Mouse (Mus musculus): ENCODE results near the gene Pfdn5. TPM values are rescaled to one million over a fixed set of nuclear protein-coding genes. Genes with fewer than 3 reads are reported as not detected.
"Not testable (repeated sequence)": the region's sequence is repeated elsewhere in the genome, so short reads cannot be mapped to it uniquely, and the experiment has no call there.

Pfdn5 gene
- polyA plus RNA-seq, 1 experiment from 2014 or later = 335 TPM

DNA sequence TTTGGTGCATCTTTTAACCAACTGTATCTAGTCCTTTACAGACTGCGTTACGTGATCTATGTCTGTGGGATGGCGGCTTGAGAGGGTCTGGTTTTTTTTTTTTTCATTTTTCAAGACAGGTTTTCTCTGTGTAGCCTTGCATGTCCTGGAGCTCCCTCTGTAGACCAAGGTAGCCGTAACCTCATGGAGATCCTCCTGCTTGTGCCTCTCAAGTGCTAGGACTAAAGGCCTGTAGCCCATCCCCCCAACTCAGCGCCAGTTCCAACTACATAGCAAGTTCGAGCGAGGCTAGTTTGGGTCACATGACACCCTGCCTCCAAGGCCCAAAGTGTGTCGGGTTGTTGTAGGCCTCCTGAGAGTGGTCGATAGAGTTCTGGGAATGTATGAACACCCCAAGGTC, 17.2 kb upstream of the Pfdn5 start:
- 90% methylated on average over 9 of the region's 9 CpGs for WGBS
- peaks cover 96% of the 10 kb centered on the region for H3K36me3 ChIP-seq
- H3K27ac ChIP-seq (replicated peaks) = no peak overlapping the region
- no peak for DNase-seq (ENCODE audit: low spot score)
- no peak overlapping the region for H3K4me3 ChIP-seq
- no peaks in the 10 kb centered on the region for H3K4me1 ChIP-seq
- H3K9me3 ChIP-seq (replicated peaks) = no peaks in the 10 kb centered on the region
- H3K27me3 ChIP-seq (ENCODE audit: low read depth, poor library complexity, severe bottlenecking) = no peaks in the 10 kb centered on the region

DNA sequence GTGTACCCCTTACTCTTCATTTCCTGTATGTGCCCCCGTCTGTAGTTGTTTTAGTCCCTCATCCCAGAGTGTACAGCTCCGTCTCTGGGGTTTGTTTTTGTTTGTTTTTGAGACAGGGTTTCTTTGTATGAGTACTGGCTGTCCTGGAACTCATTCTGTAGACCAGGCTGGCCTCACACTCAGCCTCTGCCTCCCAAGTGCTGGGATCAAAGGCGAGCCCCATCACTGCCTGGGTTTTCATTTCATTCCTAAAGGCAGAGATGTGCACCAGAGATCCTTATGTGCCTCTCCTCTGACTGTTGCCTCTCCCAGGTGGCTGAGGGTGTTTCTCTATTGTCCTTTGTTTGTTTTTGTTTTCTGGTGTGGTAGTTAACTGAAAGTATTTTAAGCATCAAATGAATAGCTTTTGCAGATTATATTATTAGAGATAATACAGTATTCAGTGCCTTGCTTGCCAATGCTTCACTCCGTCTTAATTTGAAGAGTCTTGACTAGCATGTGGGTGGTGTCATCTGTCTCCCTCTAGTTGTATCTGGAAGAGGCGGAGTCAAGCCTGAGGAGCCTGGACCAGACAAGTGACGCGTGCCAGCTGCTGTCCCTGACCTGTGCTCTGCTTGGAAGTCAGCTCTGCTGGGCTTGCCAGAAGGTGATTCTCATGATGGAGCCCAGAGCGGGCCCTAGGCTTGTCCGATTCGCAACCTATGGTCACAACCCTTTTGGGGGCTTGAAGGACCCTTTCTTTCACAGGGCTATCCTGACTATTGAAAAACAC, 15.7 kb upstream of the Pfdn5 start:
- H3K36me3 ChIP-seq = peaks cover 96% of the 10 kb centered on the region
- 91% methylated on average over 10 of the region's 10 CpGs for WGBS
- no peak for DNase-seq (ENCODE audit: low spot score)

DNA sequence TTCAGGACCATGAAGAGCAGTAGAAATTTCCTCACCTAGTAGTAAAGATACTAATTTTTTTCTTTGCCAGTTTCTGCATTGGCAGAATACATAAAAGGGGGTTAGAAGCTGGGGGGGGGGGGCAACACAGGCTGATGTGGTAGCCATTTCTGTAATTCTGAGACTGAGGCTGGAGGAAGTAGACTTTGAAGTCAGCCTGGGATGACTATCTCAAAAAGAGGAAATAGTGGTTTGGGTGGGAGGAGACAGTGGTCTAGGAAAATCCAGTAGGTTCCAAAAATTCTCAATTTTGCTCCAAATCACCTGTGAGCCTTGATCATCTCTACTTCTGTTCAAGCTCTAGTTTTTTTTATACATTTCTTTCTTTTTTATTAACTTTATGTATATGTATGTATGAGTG, 14.4 kb upstream of the Pfdn5 start:
- Histone ChIP-seq H3K27me3 (ENCODE audit: low read depth, poor library complexity, severe bottlenecking) (no peaks in the 10 kb centered on the region), H3K4me1 (no peaks in the 10 kb centered on the region), H3K9me3 (replicated peaks) (no peaks in the 10 kb centered on the region), H3K4me3 (no peak overlapping the region), H3K36me3 (peaks cover 96% of the 10 kb centered on the region), H3K27ac (replicated peaks) (no peak overlapping the region)
- DNase-seq (ENCODE audit: low spot score) = no peak

More for the DNA sequence above, 15.7 kb upstream of the Pfdn5 start:
- no peak overlapping the region for H3K27ac ChIP-seq (replicated peaks)
- H3K4me3 ChIP-seq = no peak overlapping the region
- H3K27me3 ChIP-seq (ENCODE audit: low read depth, poor library complexity, severe bottlenecking) = no peaks in the 10 kb centered on the region
- no peaks in the 10 kb centered on the region for H3K4me1 ChIP-seq
- H3K9me3 ChIP-seq (replicated peaks) = no peaks in the 10 kb centered on the region

DNA sequence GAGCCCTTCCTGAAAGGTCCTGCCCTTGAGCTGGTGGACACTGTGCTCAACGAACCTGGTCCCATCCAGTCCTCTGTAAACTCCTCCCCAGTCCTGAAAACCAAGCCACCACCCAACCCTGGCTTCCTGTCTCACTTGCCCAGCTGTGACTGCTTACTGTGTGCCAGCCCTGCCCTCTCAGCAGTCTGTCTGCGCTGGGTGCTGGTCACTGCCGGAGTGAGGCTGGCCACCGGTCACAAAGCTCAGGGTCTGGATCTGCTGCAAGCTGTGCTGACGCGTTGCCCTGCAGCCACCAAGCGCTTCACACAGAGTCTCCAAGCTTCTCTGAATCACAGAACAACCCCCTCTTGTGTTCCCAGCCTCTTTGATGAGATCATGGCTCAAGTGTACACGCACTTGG, 10.6 kb upstream of the Pfdn5 start:
- Histone ChIP-seq H3K27me3 (ENCODE audit: low read depth, poor library complexity, severe bottlenecking) (no peaks in the 10 kb centered on the region), H3K4me3 (no peak overlapping the region), H3K36me3 (peaks cover 96% of the 10 kb centered on the region), H3K9me3 (replicated peaks) (no peaks in the 10 kb centered on the region), H3K4me1 (no peaks in the 10 kb centered on the region), H3K27ac (replicated peaks) (no peak overlapping the region)
- WGBS = 96% methylated on average over 8 of the region's 8 CpGs
- no peak for DNase-seq (ENCODE audit: low spot score)

DNA sequence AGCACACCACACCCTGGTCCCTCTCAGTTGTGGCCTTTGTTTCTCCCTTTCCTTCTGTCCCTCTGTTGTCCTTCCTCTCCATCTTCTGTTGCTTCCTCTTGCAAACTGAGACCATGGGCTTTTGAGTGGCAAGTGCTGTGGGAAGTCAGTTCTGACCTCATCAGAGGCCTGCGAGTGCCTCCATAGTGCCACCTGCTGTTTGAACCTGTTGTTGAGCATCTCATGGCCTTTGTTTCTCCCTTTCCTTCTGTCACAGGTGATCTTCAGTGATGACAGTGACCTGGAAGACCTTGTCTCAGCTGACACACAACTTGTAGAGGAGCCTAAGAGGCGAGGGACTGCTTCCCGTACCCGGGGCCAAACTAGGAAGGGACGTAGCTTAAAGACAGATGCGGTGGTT, 9.7 kb upstream of the Pfdn5 start:
- Histone ChIP-seq H3K9me3 (replicated peaks) (no peaks in the 10 kb centered on the region), H3K4me3 (no peak overlapping the region), H3K4me1 (no peaks in the 10 kb centered on the region), H3K36me3 (peaks cover 98% of the 10 kb centered on the region), H3K27ac (replicated peaks) (no peak overlapping the region), H3K27me3 (ENCODE audit: low read depth, poor library complexity, severe bottlenecking) (no peaks in the 10 kb centered on the region)
- peak; percentile 42 for DNase-seq (ENCODE audit: low spot score)
- WGBS = 89% methylated on average over 6 of the region's 6 CpGs

DNA sequence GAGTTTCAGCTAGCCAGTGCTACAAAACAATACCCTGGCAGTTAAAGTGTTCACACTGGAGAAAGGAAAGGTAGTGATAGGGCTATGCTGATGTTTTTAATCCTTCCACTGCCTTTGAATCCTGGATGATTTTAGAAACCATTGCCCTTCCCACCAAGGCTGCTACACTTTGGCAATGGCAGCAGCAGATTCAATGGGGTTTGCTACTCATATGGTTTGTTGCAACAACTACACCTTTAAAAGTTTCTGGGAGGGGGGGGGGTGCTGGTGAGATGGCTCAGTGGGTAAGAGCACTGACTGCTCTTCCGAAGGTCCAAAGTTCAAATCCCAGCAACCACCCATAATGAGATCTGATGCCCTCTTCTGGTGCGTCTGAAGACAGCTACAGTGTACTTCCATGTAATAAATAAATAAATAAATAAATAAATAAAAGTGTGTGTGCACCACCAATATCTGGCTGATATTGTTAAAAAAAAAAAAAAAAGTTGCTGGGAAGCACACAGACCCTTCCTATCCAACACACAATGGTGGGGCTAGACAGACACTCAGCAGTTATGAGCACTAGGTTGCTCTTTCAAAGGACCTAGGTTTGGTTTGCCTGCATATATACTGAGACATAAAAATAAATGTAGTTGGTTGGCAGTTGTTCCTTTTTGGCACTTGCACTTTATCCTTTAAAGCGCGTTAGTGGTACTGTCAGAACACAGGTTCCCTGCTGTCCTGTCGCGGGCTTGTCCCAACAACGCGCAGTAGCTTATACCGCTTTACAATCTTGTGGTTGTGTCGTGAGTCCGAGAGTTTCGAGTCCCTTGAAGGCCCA, 1.1 kb upstream of the Pfdn5 start:
- no peaks in the 10 kb centered on the region for H3K9me3 ChIP-seq (replicated peaks)
- H3K4me1 ChIP-seq = peaks cover 15% of the 10 kb centered on the region
- peak overlapping the region; percentile 85 for H3K4me3 ChIP-seq
- no peaks in the 10 kb centered on the region for H3K27me3 ChIP-seq (ENCODE audit: low read depth, poor library complexity, severe bottlenecking)
- 77% methylated on average over 12 of the region's 12 CpGs for WGBS
- no peak overlapping the region for H3K27ac ChIP-seq (replicated peaks)
- H3K36me3 ChIP-seq = peaks cover 69% of the 10 kb centered on the region
- DNase-seq (ENCODE audit: low spot score) = no peak

DNA sequence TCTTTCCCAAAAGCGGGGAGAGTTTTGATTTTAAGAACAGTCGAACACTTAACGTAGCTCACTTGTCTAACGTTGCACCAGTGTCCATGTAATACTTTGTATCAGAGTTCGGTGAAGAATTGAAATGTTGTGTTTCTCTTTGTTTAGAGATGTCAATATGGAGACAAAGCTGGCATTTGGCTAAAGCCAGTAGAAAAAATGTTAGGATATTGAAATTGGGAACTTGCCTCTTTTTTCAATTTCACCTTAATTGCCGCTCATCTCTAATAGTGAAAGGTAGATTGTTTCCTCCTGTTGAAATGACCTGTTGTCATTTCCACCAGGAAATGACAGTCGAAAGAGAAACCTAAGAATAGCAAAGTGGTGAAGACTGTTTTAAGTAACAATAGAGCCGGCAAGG, 976 bp downstream of the Pfdn5 start:
- H3K27me3 ChIP-seq (ENCODE audit: low read depth, poor library complexity, severe bottlenecking) = no peaks in the 10 kb centered on the region
- H3K36me3 ChIP-seq = peaks cover 63% of the 10 kb centered on the region
- DNase-seq (ENCODE audit: low spot score) = no peak
- H3K4me1 ChIP-seq = peaks cover 23% of the 10 kb centered on the region
- H3K4me3 ChIP-seq = peak overlapping the region; percentile 85
- 0 out of 2 replicates have a peak overlapping the region, but pooled peaks have one; percentile 89 for H3K27ac ChIP-seq (replicated peaks)
- no peaks in the 10 kb centered on the region for H3K9me3 ChIP-seq (replicated peaks)
- WGBS = 78% methylated on average over 8 of the region's 8 CpGs

DNA sequence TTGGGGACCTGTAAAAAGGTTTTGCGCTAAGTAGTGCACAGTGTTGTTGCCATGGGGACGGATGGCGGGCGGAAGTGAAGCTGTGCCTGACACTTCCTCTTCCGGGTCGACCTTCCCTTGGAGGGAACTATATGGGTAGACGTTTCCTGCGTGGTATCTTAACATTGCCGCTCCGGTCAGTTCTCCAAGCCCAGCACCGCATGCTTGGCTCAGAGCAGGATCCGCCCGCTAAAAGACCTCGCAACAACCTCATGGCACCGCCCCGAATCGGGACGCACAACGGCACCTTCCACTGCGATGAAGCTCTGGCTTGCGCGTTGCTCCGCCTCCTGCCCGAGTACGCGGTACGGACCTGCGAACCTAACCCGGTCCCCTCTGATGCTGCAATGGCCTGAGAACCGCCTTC, 5.7 kb downstream of the Pfdn5 start, which contains the start of gene Myg1:
Gene Myg1 (plus strand): TSS at position 100 of the 406 bp plus-strand sequence.
- peak; percentile 87 for DNase-seq (ENCODE audit: low spot score)
- Histone ChIP-seq H3K27ac (replicated peaks) (peak within 1 kb of the TSS; percentile 86), H3K4me1 (peaks cover 32% of the 10 kb centered on the region), H3K36me3 (peaks cover 82% of the 10 kb centered on the region), H3K9me3 (replicated peaks) (no peaks in the 10 kb centered on the region), H3K27me3 (ENCODE audit: low read depth, poor library complexity, severe bottlenecking) (no peaks in the 10 kb centered on the region), H3K4me3 (peak within 1 kb of the TSS; percentile 91)
- WGBS = under 1% methylated on average over 30 of the region's 30 CpGs

DNA sequence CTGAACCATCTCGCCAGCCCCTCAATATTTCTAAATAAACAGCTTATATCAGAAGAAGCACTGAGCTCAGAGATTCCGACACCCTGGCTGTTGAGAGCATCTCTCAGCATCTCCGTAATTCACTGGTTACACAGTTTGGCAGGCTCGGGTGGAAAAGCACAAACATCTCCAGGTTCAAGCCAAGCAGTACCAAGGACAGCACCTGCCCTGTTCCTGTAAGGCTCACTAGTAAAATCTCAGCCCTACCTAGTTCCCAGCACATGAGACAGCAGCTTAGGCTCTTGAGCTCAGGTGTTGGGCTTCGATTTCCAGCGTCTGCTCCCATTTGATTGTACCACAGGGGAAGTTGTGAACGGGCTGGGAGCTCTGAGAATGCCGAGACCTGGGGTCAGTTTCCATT, 9.3 kb downstream of the Pfdn5 start:
- Histone ChIP-seq H3K27me3 (ENCODE audit: low read depth, poor library complexity, severe bottlenecking) (no peaks in the 10 kb centered on the region), H3K4me1 (peaks cover 23% of the 10 kb centered on the region), H3K36me3 (peaks cover 92% of the 10 kb centered on the region), H3K9me3 (replicated peaks) (no peaks in the 10 kb centered on the region), H3K27ac (replicated peaks) (no peak overlapping the region), H3K4me3 (no peak overlapping the region)
- DNase-seq (ENCODE audit: low spot score) = no peak
- WGBS = 92% methylated on average over 8 of the region's 8 CpGs

DNA sequence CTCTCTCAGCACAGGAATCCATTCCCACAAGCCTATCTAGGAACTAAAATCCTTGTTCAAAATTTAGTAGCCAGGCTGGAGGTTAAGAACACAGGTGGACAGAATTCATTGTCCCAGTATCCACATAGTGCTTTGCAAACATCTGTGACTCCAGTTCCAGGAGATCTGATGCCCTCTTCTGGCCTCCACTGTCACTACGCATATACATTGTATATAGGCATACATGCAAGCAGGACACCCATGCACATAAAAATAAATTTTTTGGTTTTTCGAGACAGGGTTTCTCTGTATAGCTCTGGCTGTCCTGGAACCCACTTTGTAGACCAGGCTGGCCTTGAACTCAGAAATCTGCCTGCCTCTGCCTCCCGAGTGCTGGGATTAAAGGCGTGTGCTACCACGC, 10.0 kb downstream of the Pfdn5 start:
- not testable (repeated sequence) for H3K27ac ChIP-seq (replicated peaks); H3K9me3 ChIP-seq (replicated peaks); H3K4me3 ChIP-seq; H3K27me3 ChIP-seq (ENCODE audit: low read depth, poor library complexity, severe bottlenecking)
- peak; percentile 37 for DNase-seq (ENCODE audit: low spot score)
- WGBS = 93% methylated on average over 5 of the region's 5 CpGs
- Histone ChIP-seq H3K4me1 (peaks cover 23% of the 10 kb centered on the region), H3K36me3 (peaks cover 90% of the 10 kb centered on the region)

DNA sequence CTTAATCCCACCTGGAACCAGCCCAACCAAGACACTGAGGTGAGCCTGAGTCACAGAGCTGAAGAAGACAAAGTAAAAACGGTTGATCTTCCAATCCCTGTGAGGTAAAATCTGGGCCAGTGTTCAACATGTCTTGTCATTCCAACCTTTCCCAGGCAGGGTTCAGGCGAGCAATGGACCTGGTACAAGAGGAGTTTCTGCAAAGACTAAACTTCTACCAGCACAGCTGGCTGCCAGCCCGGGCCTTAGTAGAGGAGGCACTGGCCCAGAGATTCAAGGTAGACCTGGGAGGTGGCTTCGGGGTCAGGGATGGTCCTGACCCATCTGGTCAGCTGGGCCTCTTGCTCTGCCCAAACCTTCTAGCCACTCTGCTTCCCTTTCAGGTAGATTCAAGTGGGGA, 11.0 kb downstream of the Pfdn5 start:
- Histone ChIP-seq H3K9me3 (replicated peaks) (no peaks in the 10 kb centered on the region), H3K4me1 (peaks cover 15% of the 10 kb centered on the region), H3K4me3 (no peak overlapping the region), H3K27ac (replicated peaks) (no peak overlapping the region), H3K27me3 (ENCODE audit: low read depth, poor library complexity, severe bottlenecking) (no peaks in the 10 kb centered on the region), H3K36me3 (peaks cover 90% of the 10 kb centered on the region)
- WGBS = 91% methylated on average over 4 of the region's 4 CpGs
- DNase-seq (ENCODE audit: low spot score) = no peak

DNA sequence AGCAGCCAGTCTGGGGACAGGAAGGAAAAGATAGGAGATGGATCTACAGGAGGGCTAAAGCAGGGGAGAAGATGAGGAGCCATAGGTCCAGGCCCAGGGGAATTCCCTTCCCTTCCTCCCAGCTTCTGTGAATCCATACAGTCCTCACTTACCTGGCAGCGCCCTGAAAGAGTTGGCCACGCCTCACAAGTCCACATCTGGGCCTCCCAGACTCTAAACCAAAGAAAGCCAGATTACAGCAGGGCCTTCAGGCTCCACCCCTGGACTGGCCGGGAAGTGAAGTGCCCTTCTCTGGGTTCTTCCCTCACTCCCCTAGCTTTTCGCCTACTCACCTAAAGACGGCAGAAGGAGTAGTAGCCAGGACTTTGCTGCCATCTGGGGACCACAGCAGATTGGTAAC, 13.7 kb downstream of the Pfdn5 start:
- no peaks in the 10 kb centered on the region for H3K4me1 ChIP-seq
- no peak for DNase-seq (ENCODE audit: low spot score)
- WGBS = 73% methylated on average over 5 of the region's 5 CpGs
- H3K9me3 ChIP-seq (replicated peaks) = no peaks in the 10 kb centered on the region
- H3K27me3 ChIP-seq (ENCODE audit: low read depth, poor library complexity, severe bottlenecking) = no peaks in the 10 kb centered on the region
- no peak overlapping the region for H3K4me3 ChIP-seq
- H3K36me3 ChIP-seq = peaks cover 88% of the 10 kb centered on the region
- H3K27ac ChIP-seq (replicated peaks) = no peak overlapping the region

DNA sequence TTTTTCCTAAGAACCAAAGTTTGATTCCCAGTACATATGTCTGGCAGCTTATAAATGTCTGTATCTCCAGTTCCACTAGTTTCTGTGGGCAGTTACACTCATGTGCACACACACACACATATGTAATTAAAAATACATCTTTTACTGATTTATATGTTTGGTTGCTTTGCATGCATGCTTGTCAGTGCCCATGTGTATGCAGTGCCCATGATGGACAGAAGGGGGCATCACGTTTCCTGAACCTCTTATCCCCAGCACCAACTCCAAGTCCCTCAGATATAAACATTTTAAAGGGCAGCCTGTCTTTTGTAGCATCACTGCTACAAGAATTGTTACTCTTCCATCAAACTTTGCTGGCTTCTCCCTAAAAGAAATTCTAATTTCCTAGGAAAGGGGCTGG, 15.7 kb downstream of the Pfdn5 start:
- Histone ChIP-seq H3K36me3 (peaks cover 88% of the 10 kb centered on the region), H3K9me3 (replicated peaks) (no peaks in the 10 kb centered on the region), H3K4me3 (no peak overlapping the region), H3K27ac (replicated peaks) (no peak overlapping the region), H3K27me3 (ENCODE audit: low read depth, poor library complexity, severe bottlenecking) (no peaks in the 10 kb centered on the region), H3K4me1 (no peaks in the 10 kb centered on the region)
- WGBS = 12% methylated on average over 1 of the region's 1 CpGs
- DNase-seq (ENCODE audit: low spot score) = no peak
